Mouse (Mus musculus) C2C12 (cell line): ENCODE results near the gene Il17rd.

Experiments
- CTCF ChIP-seq: IDR thresholded peaks from one replicate; pipeline ENCODE4 v1.5.1; 2011; ENCODE audit not compliant: control insufficient read depth, insufficient read depth, insufficient read length
- USF1 ChIP-seq: IDR thresholded peaks from one replicate; pipeline ENCODE4 v1.6.1; 2011; ENCODE audit warnings: low read depth, mild to moderate bottlenecking, control low read depth, moderate library complexity

- no peak for TF ChIP-seq CTCF
- TF ChIP-seq USF1 = no peak
These were observed 103.9 kb downstream of the Il17rd start for GRCm38 (mm10) chr14:27142680-27143079.
